Mouse (Mus musculus) B cell, adult 67 days (primary cell): ENCODE results near the gene Fam124a. TPM values are rescaled to one million over a fixed set of nuclear protein-coding genes. Genes with fewer than 3 reads are reported as not detected.

Source experiments
- total RNA-seq, 2 experiments: library from RNA; stranded (reverse); gene quantifications; 4 replicates each; pipeline ENCODE4 v1.2.4; 2023

Fam124a gene
- not detected for total RNA-seq

GRCm38 (mm10) chr14:62555309-62555829 is at the start of gene Fam124a:
Gene Fam124a, plus strand, starts transcription at chr14:62555737.

DNA sequence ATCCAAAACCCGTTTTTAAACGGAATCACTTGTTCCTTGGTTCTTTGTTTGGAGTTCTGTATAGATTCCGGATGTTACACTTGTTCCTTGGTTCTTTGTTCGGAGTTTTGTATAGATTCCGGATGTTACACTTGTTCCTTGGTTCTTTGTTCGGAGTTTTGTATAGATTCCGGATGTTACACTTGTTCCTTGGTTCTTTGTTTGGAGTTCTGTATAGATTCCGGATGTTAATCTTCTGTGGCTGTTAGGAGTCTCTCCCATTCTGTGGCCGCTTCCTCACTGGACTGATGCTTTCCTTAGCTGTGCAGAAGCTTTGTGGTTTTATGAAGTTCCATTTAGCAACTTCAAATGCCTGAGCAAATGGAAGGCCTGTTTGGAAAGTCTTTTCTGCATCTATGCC is 11.3 kb downstream of the Fam124a start, which contains the start of gene Gm4131:
Gene Gm4131 (minus strand): TSS at position 101 of the 400 bp plus-strand sequence.

Other genes starting within 250 kb of the Fam124a start
- not detected for gene Gucy1b2, start 99.4 kb upstream of the Fam124a start, total RNA-seq
- not detected for gene Gm4131, start 11.2 kb downstream of the Fam124a start, total RNA-seq
- gene Serpine3, start 107.9 kb downstream of the Fam124a start, total RNA-seq: not detected
- 10 to 100 TPM; 77.2 to 97.0 TPM for gene Ints6, start 205.4 kb downstream of the Fam124a start, total RNA-seq